Mouse (Mus musculus): ENCODE results near the gene Tedc2.

DNA sequence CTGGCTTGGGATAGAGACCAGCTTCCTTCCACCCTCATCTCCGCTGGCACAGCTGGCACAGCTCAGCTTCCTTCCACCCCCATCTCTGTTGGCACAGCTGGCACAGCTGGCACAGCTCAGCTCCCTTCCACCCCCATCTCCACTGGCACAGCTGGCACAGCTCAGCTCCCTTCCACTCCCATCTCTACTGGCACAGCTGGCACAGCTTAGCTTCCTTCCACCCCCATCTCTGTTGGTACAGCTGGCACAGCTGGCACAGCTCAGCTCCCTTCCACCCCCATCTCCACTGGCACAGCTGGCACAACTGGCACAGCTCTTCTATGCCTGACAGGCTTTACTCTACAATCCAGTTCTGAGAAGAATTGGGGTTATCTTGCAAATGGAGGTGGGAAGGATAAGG lies 46.5 kb upstream of the Tedc2 start:
- TF ChIP-seq EP300 (IDR thresholded peaks at IDR 0.05; ENCODE audit: insufficient read depth, low read depth, low read length) (no peak), CTCF (IDR thresholded peaks at IDR 0.05) (no peak)
